Comparison of ENCODE assay signal across 17 mouse cellular contexts in the genomic region with DNA sequence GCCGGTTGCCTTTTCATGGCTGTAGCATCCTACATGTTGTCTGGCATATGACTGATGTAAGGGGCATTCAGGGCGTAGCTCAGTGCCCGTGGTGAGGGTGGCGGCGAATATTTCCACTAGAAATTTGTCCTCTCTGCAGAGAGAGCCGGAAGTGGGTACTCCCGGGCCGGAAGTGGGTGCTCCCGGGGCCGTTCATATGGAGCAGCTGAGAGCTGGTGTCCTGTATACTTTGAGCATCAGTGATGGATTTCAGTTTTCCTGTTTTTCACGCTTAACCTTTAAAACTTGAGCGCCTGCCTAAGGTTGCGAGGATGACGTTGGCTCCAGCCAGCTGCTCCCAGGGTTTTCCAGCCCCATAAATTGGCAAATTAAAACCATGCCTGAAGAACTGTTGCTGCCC. TPM values are rescaled to one million over a fixed set of nuclear protein-coding genes. Genes with fewer than 3 reads are reported as not detected.
DNase-seq lines count a peak whose midpoint lies in the region; ATAC-seq lines count a peak whose summit lies in the region.
"Had no signal": no experiment of that assay in that cellular context is flagged by ENCODE, and none has a peak within 500 bp of the region (broad histone marks: within the 10 kb centered on the region; RNA-seq: fewer than 3 reads in every experiment).

No protein-coding gene starts in this region.

- no peak overlapping the region for H3K4me2 ChIP-seq in heart, embryonic 14.5 days (ENCODE audit: low read length)
- H3K4me2 ChIP-seq in liver, embryonic 13.5 days, result no peak overlapping the region
- H3K4me2 ChIP-seq in forebrain, embryonic 15.5 days (replicated peaks), result no peak overlapping the region
- H3K4me2 ChIP-seq: midbrain, embryonic 12.5 days; neural tube, embryonic 12.5 days had no signal

- no peaks in the 10 kb centered on the region for H3K27me3 ChIP-seq in heart, embryonic 14.5 days (ENCODE audit: control insufficient read depth, insufficient read depth, low read length)
- H3K27me3 ChIP-seq in liver, embryonic 13.5 days, result no peaks in the 10 kb centered on the region
- no peaks in the 10 kb centered on the region for H3K27me3 ChIP-seq in forebrain, embryonic 15.5 days
- H3K27me3 ChIP-seq: midbrain, embryonic 12.5 days; neural tube, embryonic 12.5 days; Patski had no signal

- no peak overlapping the region for H3K9ac ChIP-seq in heart, embryonic 14.5 days (ENCODE audit: low read length)
- H3K9ac ChIP-seq in liver, embryonic 13.5 days, result no peak overlapping the region
- H3K9ac ChIP-seq in forebrain, embryonic 15.5 days (replicated peaks), result no peak overlapping the region
- H3K9ac ChIP-seq: midbrain, embryonic 12.5 days; neural tube, embryonic 12.5 days had no signal

- ATAC-seq in heart, embryonic 14.5 days (ENCODE audit: insufficient number of reproducible peaks, insufficient read depth, low FRiP score, low read depth), result no peak
- no peak for ATAC-seq in liver, embryonic 13.5 days (ENCODE audit: low read depth)
- no peak for ATAC-seq in forebrain, embryonic 15.5 days (replicated peaks)
- ATAC-seq: intestine, postnatal 0 days; Patski had no signal

- peaks cover 38% of the 10 kb centered on the region for H3K36me3 ChIP-seq in heart, embryonic 14.5 days (ENCODE audit: control insufficient read depth, insufficient read depth, low read length)
- H3K36me3 ChIP-seq in liver, embryonic 13.5 days, result peaks cover 33% of the 10 kb centered on the region
- no peaks in the 10 kb centered on the region for H3K36me3 ChIP-seq in forebrain, embryonic 15.5 days

- DNase-seq in heart, postnatal 36 days, result no peak
- DNase-seq in lung, postnatal 10 days, result peak; percentile 67
- no peak for DNase-seq in lung, postnatal 36 days
- DNase-seq in kidney, postnatal 10 days, result peak; percentile 59
- DNase-seq in liver, embryonic 13.5 days, result no peak
- no peak for DNase-seq in gastrocnemius, postnatal 14 days
- DNase-seq: cerebellum, adult 8-10 months; right cerebral cortex, adult 18-20 months had no signal

- no peaks in the 10 kb centered on the region for H3K9me3 ChIP-seq in heart, embryonic 14.5 days (ENCODE audit: control insufficient read depth, low read length)
- H3K9me3 ChIP-seq in liver, embryonic 13.5 days (replicated peaks), result no peaks in the 10 kb centered on the region
- no peaks in the 10 kb centered on the region for H3K9me3 ChIP-seq in forebrain, embryonic 15.5 days
- H3K9me3 ChIP-seq: hindbrain, embryonic 10.5 days; midbrain, embryonic 12.5 days; neural tube, embryonic 12.5 days had no signal

- H3K4me1 ChIP-seq in heart, embryonic 14.5 days (ENCODE audit: control insufficient read depth in 2 of 2, insufficient read depth in 2 of 2, low read length in 2 of 2), result peaks cover 62 to 82% of the 10 kb centered on the region in 2 experiments
- peaks cover 97% of the 10 kb centered on the region for H3K4me1 ChIP-seq in liver, embryonic 13.5 days (replicated peaks)
- peaks cover 36% of the 10 kb centered on the region for H3K4me1 ChIP-seq in forebrain, embryonic 15.5 days

- intact Hi-C loops in heart, postnatal 36 days (cut with DNase I), result no loop called here
- intact Hi-C loops in gastrocnemius, postnatal 14 days (cut with DNase I; ENCODE audit: low total_unique reads), result no loop called here

- no peak overlapping the region for H3K4me3 ChIP-seq in heart, embryonic 14.5 days (ENCODE audit: control insufficient read depth in 1 of 2, insufficient read depth in 1 of 2, low read depth in 1 of 2, low read length in 2 of 2)
- H3K4me3 ChIP-seq in liver, embryonic 13.5 days (replicated peaks), result no peak overlapping the region
- H3K4me3 ChIP-seq in forebrain, embryonic 15.5 days, result no peak overlapping the region
- H3K4me3 ChIP-seq: hindbrain, embryonic 10.5 days; midbrain, embryonic 12.5 days; neural tube, embryonic 12.5 days had no signal

- WGBS in heart, embryonic 14.5 days, result 84% methylated on average over 14 of the region's 14 CpGs
- WGBS in liver, embryonic 13.5 days (ENCODE audit: insufficient replicate concordance), result 72% methylated on average over 14 of the region's 14 CpGs
- 93% methylated on average over 14 of the region's 14 CpGs for WGBS in forebrain, embryonic 15.5 days

- H3K27ac ChIP-seq in heart, embryonic 14.5 days (replicated peaks in 1 of 2; ENCODE audit: control insufficient read depth in 1 of 2, insufficient read depth in 1 of 2, low read depth in 2 of 2, low read length in 2 of 2), result peak overlapping the region; percentile 21 to 51; a peak in 3 of 4 replicates
- peak overlapping the region; percentile 71 for H3K27ac ChIP-seq in liver, embryonic 13.5 days
- no peak overlapping the region for H3K27ac ChIP-seq in forebrain, embryonic 15.5 days (replicated peaks)
- H3K27ac ChIP-seq: hindbrain, embryonic 10.5 days; midbrain, embryonic 12.5 days; neural tube, embryonic 12.5 days had no signal

RNA-seq across cellular contexts. Expression of gene Cyp17a1, which starts 33.5 kb away (rescaled TPM):
- 1.6 and 1.8 TPM in 2 replicates for polyA plus RNA-seq in heart, embryonic 14.5 days (2014; fragmentation: Nextera tagmentation; extraction: Ambion mirVana)
- not detected for total RNA-seq in heart, postnatal 36 days (2021)
- polyA plus RNA-seq in liver, embryonic 13.5 days (2015; fragmentation: Nextera tagmentation; extraction: Ambion mirVana), result 0.07 TPM in 1 of 2 replicates, not detected in the other
- total RNA-seq in gastrocnemius, postnatal 14 days (2021), result not detected
- polyA plus RNA-seq in forebrain, embryonic 15.5 days (2015; fragmentation: Nextera tagmentation; extraction: Ambion mirVana), result not detected in 2 replicates
- total RNA-seq: left cerebral cortex, postnatal 10 days had no signal
- polyA plus RNA-seq: embryonic facial prominence, embryonic 11.5 days; hindbrain, embryonic 10.5 days; intestine, postnatal 0 days; midbrain, embryonic 12.5 days; neural tube, embryonic 12.5 days; Patski had no signal

RNA-seq across cellular contexts. Expression of gene Wbp1l, which starts 40.6 kb away (rescaled TPM):
- polyA plus RNA-seq in heart, embryonic 14.5 days (2014; fragmentation: Nextera tagmentation; extraction: Ambion mirVana), result 48.8 and 49.3 TPM in 2 replicates
- 10 to 100 TPM; 51.2 to 59.1 TPM for total RNA-seq in heart, postnatal 36 days (2021)
- 14.9 and 17.3 TPM in 2 replicates for polyA plus RNA-seq in liver, embryonic 13.5 days (2015; fragmentation: Nextera tagmentation; extraction: Ambion mirVana)
- 10 to 100 TPM; 30.4 to 38.5 TPM for total RNA-seq in gastrocnemius, postnatal 14 days (2021)
- polyA plus RNA-seq in forebrain, embryonic 15.5 days (2015; fragmentation: Nextera tagmentation; extraction: Ambion mirVana), result 39.7 and 41.7 TPM in 2 replicates

RNA-seq across cellular contexts. Expression of gene Borcs7, which starts 50.2 kb away (rescaled TPM):
- polyA plus RNA-seq in heart, embryonic 14.5 days (2014; fragmentation: Nextera tagmentation; extraction: Ambion mirVana), result 17.9 and 20.0 TPM in 2 replicates
- total RNA-seq in heart, postnatal 36 days (2021), result 1 to 10 TPM; 9.3 to 9.5 TPM
- polyA plus RNA-seq in liver, embryonic 13.5 days (2015; fragmentation: Nextera tagmentation; extraction: Ambion mirVana), result 6.6 and 7.1 TPM in 2 replicates
- total RNA-seq in gastrocnemius, postnatal 14 days (2021), result 10 to 100 TPM; 14.3 to 16.2 TPM
- polyA plus RNA-seq in forebrain, embryonic 15.5 days (2015; fragmentation: Nextera tagmentation; extraction: Ambion mirVana), result 13.9 and 14.4 TPM in 2 replicates

Comparison
In these comparisons a context has a peak if more than half of its experiments do, and no peak if none do; other contexts are left out.
1. DNase-seq: peak in lung, postnatal 10 days (single experiment) and kidney, postnatal 10 days (single experiment); none in heart, postnatal 36 days (0 of 2), lung, postnatal 36 days (single experiment), liver, embryonic 13.5 days (single experiment) and gastrocnemius, postnatal 14 days (single experiment).